Mouse (Mus musculus): ENCODE results near the gene Whrn.

DNA sequence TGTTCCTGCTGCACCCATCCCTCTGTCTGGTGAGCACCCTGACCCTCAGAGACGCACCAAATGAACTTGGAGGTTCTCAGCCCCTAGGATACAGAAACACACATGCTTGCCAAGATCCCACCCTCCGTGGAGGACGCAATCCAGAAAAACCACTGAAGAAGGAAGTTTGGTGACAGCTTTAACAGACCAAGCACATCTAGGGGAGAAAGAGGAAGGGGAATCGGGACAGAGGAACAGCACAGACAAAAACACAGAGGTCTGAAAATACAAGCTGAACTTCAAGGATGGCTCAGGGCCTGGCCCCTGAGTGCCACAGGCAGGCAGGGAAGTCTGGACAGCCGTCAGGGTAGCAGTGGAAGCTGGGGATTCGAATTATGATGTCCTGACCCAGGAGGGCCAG, 94.2 kb downstream of the Whrn start:
- no peak for TF ChIP-seq POLR2A (IDR thresholded peaks at IDR 0.05; ENCODE audit: borderline replicate concordance, extremely low read depth, low read depth, low read length)
- no peak for TF ChIP-seq CTCF (IDR thresholded peaks at IDR 0.05; ENCODE audit: insufficient read depth, low read length)
